Mouse (Mus musculus): ENCODE measurements around the gene Ubtf. TPM values are rescaled to one million over a fixed set of nuclear protein-coding genes. Genes with fewer than 3 reads are reported as not detected.
A peak's percentile ranks its signal among the peaks of the same experiment; 100 is the strongest.

Gene Ubtf
- polyA plus RNA-seq, 1 experiment from 2014 or later: 68.9 TPM

DNA sequence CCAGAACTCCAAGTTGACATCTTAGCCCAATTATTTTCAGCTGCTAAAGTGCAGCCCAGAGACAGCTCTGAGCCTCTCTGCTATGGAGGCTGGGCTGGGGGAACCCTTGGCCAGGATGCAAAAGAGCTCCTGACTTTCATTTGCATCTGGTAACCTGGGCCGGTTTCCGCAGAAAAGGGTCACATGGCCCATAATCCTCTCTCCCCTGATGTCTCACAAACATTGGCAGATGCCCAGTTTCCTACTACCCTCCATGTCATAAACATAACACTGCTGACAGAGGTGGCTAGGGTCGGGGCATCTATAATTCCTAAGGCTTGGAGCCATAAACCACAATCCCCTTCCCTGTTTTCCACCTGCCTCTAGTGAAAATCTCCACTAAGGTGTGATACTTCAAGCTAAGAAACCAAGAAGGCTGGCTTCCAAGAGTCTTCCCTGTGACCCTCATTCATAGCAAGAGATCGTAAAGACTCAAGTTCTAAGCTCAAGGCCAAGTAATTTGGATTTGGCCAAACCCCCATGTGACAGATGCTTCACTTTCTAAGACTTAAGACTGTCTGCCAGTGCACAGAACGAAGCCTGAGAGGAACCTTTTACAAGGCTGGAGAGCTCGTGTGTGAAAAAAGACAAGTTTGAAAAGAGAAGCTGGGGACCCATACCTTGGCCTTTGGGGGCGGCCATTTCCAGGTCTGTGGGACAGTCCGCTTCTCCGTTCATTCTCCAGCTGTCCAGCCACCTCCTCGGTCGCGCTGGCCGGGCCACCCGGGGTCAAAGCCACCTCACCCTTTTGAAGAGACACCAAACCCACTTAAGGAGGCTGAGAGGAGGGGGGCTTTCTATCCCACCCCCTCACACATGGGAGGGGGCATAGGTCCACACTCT lies 3.6 kb downstream of the Ubtf start:
- peak overlapping the region; percentile 97 for H3K4me3 ChIP-seq (replicated peaks)
- peak overlapping the region; percentile 98 for H3K27ac ChIP-seq (replicated peaks)
- H3K36me3 ChIP-seq: peaks cover 37% of the 10 kb centered on the region
- H3K9me3 ChIP-seq (replicated peaks): no peaks in the 10 kb centered on the region
- no peaks in the 10 kb centered on the region for H3K27me3 ChIP-seq (replicated peaks)
- 10% methylated on average over 14 of the region's 14 CpGs for WGBS
- H3K9ac ChIP-seq (replicated peaks): peak overlapping the region; percentile 97
- H3K4me1 ChIP-seq: peaks cover 22% of the 10 kb centered on the region
- H3K4me2 ChIP-seq: peak overlapping the region; percentile 84
- no peak for ATAC-seq (ENCODE audit: low FRiP score)

DNA sequence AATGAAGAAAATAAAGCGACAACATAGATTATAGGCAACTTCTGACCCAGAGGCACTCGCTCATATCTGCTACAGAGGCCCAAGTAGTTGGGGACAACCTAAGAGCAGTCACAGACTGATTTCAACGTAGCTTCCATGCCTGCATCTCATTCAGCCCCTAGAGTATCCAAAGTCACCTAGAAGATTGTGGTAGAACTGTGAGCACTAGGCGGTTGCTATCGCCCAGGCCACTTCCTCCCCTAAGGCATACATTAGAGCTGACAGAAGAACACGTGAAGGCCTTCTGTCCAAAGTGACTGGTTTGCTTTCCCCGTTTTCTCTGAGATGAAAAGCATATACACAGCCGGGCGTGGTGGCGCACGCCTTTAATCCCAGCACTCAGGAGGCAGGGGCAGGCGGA lies 5.2 kb downstream of the Ubtf start:
- Histone ChIP-seq H3K36me3 (peaks cover 48% of the 10 kb centered on the region), H3K4me2 (no peak overlapping the region)
- WGBS: 89% methylated on average over 12 of the region's 12 CpGs

DNA sequence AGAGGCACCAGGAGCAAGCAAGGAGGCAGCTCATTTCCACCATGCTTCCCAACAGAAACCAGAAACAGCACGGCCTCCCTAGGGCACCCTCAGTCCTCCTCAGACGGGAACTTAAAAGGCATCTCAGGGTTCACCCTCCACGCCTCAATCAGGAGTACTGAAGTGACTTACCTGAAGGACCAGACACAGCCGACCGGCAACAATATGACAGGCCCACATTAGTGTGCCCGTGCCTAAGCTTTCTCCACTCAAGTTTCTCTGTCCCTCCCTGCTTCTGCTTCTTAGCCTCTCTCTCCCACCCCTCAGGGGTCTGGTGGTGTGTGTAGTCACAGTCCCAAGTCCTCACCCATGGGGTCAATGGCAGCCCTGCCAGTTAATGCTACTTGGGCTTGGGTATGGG lies 7.0 kb downstream of the Ubtf start:
- Histone ChIP-seq H3K9me3 (replicated peaks) (no peaks in the 10 kb centered on the region), H3K4me1 (peaks cover 31% of the 10 kb centered on the region), H3K9ac (replicated peaks) (no peak overlapping the region), H3K36me3 (peaks cover 55% of the 10 kb centered on the region), H3K4me2 (no peak overlapping the region), H3K27ac (replicated peaks) (no peak overlapping the region), H3K27me3 (replicated peaks) (no peaks in the 10 kb centered on the region), H3K4me3 (replicated peaks) (no peak overlapping the region)
- ATAC-seq (ENCODE audit: low FRiP score): no peak
- 87% methylated on average over 6 of the region's 6 CpGs for WGBS

More for the DNA sequence above, 5.2 kb downstream of the Ubtf start:
- H3K4me3 ChIP-seq (replicated peaks): no peak overlapping the region
- H3K9ac ChIP-seq (replicated peaks): no peak overlapping the region
- ATAC-seq (ENCODE audit: low FRiP score): no peak
- no peaks in the 10 kb centered on the region for H3K27me3 ChIP-seq (replicated peaks)
- peaks cover 23% of the 10 kb centered on the region for H3K4me1 ChIP-seq
- no peaks in the 10 kb centered on the region for H3K9me3 ChIP-seq (replicated peaks)
- H3K27ac ChIP-seq (replicated peaks): no peak overlapping the region

DNA sequence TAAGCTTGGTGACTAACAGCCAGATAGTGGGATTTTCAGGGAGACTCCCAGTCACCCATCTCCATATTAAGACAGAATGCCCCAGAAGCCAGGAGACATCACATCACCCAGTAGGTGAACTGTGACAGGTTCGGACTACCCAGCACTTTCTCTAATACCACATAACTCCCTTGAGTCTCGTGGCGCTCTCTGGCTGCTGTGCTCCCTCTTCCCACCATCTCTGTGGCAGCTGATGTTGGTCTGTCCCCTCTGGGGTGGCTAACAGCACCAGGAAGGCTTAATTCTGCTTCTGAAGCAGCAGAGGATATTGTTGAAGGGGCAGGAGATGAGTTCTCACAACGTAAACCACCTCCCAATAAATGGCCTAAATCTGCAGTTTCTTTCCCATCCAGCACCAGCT lies 7.6 kb downstream of the Ubtf start:
- Histone ChIP-seq H3K27ac (replicated peaks) (no peak overlapping the region), H3K9ac (replicated peaks) (no peak overlapping the region), H3K4me1 (peaks cover 31% of the 10 kb centered on the region), H3K36me3 (peaks cover 61% of the 10 kb centered on the region), H3K4me3 (replicated peaks) (no peak overlapping the region), H3K9me3 (replicated peaks) (no peaks in the 10 kb centered on the region), H3K27me3 (replicated peaks) (no peaks in the 10 kb centered on the region), H3K4me2 (no peak overlapping the region)
- WGBS: 85% methylated on average over 4 of the region's 4 CpGs
- no peak for ATAC-seq (ENCODE audit: low FRiP score)

DNA sequence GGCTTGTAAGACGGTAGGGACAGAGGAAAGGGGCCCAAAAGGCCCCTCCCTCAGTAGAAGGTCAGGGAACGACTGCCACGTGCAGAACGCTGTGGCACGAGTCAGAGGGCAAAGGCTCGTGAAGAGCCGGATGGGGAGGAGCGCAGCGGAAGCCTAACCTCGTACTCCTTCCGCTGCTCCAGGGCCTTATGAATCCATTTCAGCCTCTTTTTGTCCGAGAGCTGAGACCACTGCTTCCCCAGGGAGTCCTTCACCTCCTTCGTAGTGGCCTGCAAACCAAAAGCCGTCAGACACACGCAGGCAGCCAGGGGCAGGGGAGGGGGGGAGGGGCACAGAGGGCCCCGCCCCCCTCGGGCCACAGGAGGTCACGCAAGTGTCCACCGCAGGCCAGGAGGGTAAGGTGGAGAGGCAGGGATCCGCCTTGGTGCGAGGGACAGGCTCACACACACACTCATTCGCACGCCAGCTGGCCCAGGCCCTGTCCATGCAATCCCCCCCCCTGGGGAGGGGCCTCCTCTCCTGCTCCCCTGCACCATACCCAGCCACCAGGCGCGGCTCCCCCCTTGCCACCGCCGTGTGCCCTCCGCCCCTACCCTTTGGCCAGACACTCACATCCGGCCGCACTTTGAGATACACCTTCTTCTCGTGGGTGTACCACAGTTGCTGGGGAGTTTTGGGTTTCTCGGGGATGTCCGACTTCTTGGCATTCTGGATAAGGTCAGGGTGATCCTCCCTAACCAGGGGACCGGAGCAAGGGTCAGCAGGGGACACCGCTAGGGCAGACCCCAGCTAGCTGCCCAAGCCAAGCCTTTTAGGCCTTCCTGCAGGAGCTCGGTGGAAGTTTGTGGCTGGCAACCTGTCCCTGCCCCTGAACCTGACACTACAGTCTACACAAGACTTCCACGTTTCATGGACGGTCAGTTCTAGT lies 8.5 kb downstream of the Ubtf start:
- H3K9ac ChIP-seq (replicated peaks): no peak overlapping the region
- ATAC-seq (ENCODE audit: low FRiP score): no peak
- H3K4me3 ChIP-seq (replicated peaks): no peak overlapping the region
- H3K4me2 ChIP-seq: no peak overlapping the region
- no peak overlapping the region for H3K27ac ChIP-seq (replicated peaks)
- H3K4me1 ChIP-seq: peaks cover 26% of the 10 kb centered on the region
- peaks cover 70% of the 10 kb centered on the region for H3K36me3 ChIP-seq
- 44% methylated on average over 38 of the region's 38 CpGs for WGBS
- H3K9me3 ChIP-seq (replicated peaks): no peaks in the 10 kb centered on the region
- no peaks in the 10 kb centered on the region for H3K27me3 ChIP-seq (replicated peaks)

DNA sequence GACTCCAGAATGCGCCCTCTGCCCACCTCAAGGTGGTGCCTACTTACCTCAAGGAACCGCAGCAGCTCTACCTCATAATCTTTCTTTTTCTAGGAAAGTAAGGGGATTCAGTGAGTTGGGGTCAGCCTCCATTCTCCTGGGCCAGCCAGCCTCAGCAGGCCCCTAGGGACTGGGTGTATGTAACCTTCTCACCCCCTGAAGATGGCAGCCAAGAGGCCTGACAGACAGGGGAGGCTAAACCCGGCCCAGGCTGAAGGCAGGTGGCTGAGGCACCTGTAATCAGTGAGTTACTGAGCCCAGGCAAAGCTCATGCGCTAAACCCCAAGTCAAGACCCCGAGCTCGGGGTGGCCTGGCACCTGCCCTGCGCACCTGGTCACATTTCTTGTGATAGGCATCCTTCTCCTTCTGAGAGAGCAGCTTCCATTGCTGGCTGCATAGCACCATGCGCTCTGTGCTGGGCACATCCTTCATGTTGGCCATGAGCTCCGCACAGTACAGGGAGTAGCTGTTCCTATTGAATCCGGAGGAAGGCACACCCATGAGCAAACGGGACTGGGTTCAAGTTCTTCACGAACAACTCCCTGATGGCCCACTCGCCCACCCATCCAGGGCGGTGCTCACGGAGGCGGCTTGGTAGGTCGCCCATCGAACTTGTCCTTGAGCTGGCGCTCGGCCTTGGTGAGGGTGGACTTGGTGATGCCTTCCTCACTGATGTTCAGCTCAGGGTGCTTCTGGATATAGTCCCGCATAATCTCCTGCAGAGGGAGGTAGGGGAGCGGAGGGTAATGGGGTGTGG lies 9.5 kb downstream of the Ubtf start:
- Histone ChIP-seq H3K9ac (replicated peaks) (0 out of 2 replicates have a peak overlapping the region, but pooled peaks have one; percentile 43), H3K4me2 (peak overlapping the region; percentile 56)

DNA sequence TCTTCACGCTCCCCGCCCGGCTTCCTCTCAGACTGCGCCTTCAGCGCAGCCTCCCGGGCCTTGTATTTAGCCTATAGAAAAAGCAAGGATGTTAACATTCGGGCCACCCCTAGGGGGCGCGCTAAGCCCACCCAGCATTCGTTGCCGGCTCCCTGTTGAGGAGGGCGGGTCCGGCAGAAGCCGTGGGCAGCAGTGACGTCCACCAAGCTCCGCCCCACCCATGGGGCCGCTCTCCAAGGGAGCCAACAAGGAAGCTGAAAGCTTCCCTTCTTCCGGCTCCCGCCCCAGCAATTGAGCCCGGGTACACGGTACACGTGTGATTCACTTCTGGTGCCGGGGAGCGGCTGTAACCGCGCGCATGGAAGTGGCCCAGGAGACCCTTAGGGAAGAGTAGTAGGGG lies 10.6 kb downstream of the Ubtf start:
- H3K9me3 ChIP-seq (replicated peaks): no peaks in the 10 kb centered on the region
- no peaks in the 10 kb centered on the region for H3K27me3 ChIP-seq (replicated peaks)
- H3K36me3 ChIP-seq: peaks cover 60% of the 10 kb centered on the region
- peak; percentile 91 for ATAC-seq (ENCODE audit: low FRiP score)
- WGBS: under 1% methylated on average over 27 of the region's 27 CpGs
- H3K9ac ChIP-seq (replicated peaks): peak overlapping the region; percentile 43; the same call in 1 of the 2 replicates
- H3K27ac ChIP-seq (replicated peaks): peak overlapping the region; percentile 77
- H3K4me3 ChIP-seq (replicated peaks): peak overlapping the region; percentile 27
- peaks cover 16% of the 10 kb centered on the region for H3K4me1 ChIP-seq
- peak overlapping the region; percentile 56 for H3K4me2 ChIP-seq

More for the DNA sequence above, 9.5 kb downstream of the Ubtf start:
- H3K9me3 ChIP-seq (replicated peaks): no peaks in the 10 kb centered on the region
- H3K4me3 ChIP-seq (replicated peaks): no peak overlapping the region
- WGBS: 91% methylated on average over 22 of the region's 22 CpGs
- no peaks in the 10 kb centered on the region for H3K27me3 ChIP-seq (replicated peaks)
- no peak overlapping the region for H3K27ac ChIP-seq (replicated peaks)
- H3K4me1 ChIP-seq: peaks cover 16% of the 10 kb centered on the region
- peak; percentile 36 for ATAC-seq (ENCODE audit: low FRiP score)
- H3K36me3 ChIP-seq: peaks cover 70% of the 10 kb centered on the region

DNA sequence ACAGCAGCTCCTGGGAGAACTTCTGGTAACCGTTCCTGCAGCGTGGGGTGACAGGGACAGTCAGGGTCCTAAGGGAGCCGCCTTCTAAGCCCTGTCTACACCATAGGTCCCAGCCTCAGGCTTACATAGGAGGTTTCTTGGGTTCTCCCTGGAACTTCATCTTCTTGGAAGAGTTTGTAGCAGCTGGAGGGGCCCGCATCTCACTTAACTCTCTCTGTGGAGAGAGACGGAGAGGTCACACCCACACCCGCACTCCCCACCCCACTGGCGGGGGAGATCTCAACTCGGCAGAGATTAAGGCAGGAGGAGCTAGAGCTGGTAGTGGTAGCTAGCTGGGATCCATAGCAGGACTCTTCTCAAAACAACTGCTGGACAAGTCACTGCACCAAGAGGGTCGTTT lies 11.4 kb downstream of the Ubtf start:
- no peak for ATAC-seq (ENCODE audit: low FRiP score)
- H3K27me3 ChIP-seq (replicated peaks): no peaks in the 10 kb centered on the region
- no peak overlapping the region for H3K4me2 ChIP-seq
- peaks cover 52% of the 10 kb centered on the region for H3K36me3 ChIP-seq
- H3K27ac ChIP-seq (replicated peaks): no peak overlapping the region
- H3K9me3 ChIP-seq (replicated peaks): no peaks in the 10 kb centered on the region
- H3K9ac ChIP-seq (replicated peaks): no peak overlapping the region
- H3K4me3 ChIP-seq (replicated peaks): no peak overlapping the region
- H3K4me1 ChIP-seq: peaks cover 16% of the 10 kb centered on the region
- 87% methylated on average over 9 of the region's 9 CpGs for WGBS

DNA sequence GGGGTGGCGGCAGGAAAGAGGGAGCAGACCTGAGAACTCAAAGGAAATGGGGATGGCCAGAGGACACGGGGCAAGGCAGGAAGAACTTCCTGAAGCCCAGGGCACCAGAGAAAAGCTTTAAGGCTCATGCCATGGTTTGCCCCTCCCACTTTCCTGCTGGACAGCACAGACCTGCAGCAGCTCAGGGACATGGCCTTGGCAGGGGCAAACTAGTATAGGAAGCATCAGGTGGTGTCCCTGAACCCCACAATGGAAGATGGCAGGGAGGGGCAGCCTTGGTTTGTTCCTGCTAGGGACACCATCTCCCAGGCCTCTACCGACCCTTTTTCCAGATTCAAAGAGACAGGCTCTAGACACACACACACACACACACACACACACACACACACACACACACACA lies 14.2 kb downstream of the Ubtf start:
- no peak overlapping the region for H3K9ac ChIP-seq (replicated peaks)
- no peaks in the 10 kb centered on the region for H3K9me3 ChIP-seq (replicated peaks)
- H3K4me2 ChIP-seq: no peak overlapping the region
- no peak overlapping the region for H3K4me3 ChIP-seq (replicated peaks)
- H3K27me3 ChIP-seq (replicated peaks): no peaks in the 10 kb centered on the region
- no peak for ATAC-seq (ENCODE audit: low FRiP score)
- H3K4me1 ChIP-seq: peaks cover 16% of the 10 kb centered on the region
- WGBS: 65% methylated on average over 3 of the region's 3 CpGs
- no peak overlapping the region for H3K27ac ChIP-seq (replicated peaks)
- H3K36me3 ChIP-seq: peaks cover 34% of the 10 kb centered on the region

DNA sequence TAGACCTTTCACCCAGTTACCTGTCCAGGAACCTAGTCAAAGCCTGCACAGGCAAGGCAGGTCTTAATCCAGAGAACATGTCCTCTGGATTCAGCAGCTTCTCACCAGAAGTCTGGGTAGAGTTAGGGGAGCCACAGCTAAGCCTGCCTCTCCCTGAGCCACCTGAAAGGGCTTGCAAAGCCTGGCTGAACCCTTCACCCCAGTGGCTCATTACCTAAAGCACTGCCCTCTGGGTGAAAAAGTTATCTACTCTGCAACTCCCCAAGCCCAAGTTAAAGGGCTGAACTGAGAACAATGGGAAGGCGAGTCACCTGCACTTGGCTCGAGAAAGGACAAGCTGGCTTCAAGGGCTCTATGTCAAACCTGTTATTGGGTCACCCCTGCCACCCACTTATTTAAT lies 15.4 kb downstream of the Ubtf start:
- Histone ChIP-seq H3K27ac (replicated peaks) (no peak overlapping the region), H3K36me3 (peaks cover 24% of the 10 kb centered on the region), H3K4me2 (no peak overlapping the region), H3K27me3 (replicated peaks) (no peaks in the 10 kb centered on the region), H3K9me3 (replicated peaks) (no peaks in the 10 kb centered on the region), H3K4me1 (peaks cover 6% of the 10 kb centered on the region), H3K4me3 (replicated peaks) (no peak overlapping the region), H3K9ac (replicated peaks) (no peak overlapping the region)
- no peak for ATAC-seq (ENCODE audit: low FRiP score)
- 45% methylated on average over 2 of the region's 2 CpGs for WGBS

DNA sequence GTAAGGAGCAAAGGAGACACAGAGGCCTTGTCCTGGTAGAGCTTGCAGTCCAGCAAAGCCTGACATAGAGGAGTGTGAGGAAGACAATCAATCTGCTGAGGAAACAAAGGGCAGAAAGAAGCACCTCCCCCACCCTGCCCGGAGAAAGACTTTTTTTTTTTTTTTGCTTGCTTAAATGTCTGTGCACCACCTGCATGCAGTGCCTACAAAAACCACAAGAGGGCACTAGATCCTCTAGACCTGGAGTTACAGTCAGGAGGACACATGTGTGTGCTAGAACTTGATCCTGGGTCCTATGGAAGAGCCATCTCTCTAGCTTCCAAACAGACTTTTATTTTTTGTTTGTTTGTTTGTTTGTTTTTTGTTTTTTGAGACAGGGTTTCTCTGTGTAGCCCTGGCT lies 19.7 kb downstream of the Ubtf start:
- no peak for ATAC-seq (ENCODE audit: low FRiP score)
- no peaks in the 10 kb centered on the region for H3K27me3 ChIP-seq (replicated peaks)
- no peaks in the 10 kb centered on the region for H3K9me3 ChIP-seq (replicated peaks)
- H3K4me1 ChIP-seq: peaks cover 18% of the 10 kb centered on the region
- 5% methylated on average over 1 of the region's 1 CpGs for WGBS
- no peaks in the 10 kb centered on the region for H3K36me3 ChIP-seq
- H3K4me2 ChIP-seq: no peak overlapping the region
- no peak overlapping the region for H3K4me3 ChIP-seq (replicated peaks)
- no peak overlapping the region for H3K9ac ChIP-seq (replicated peaks)
- no peak overlapping the region for H3K27ac ChIP-seq (replicated peaks)

Data from neural tube, embryonic 15.5 days (tissue).